Mouse (Mus musculus): Measurements from ENCODE around the gene Dbnl. TPM values are rescaled to one million over a fixed set of nuclear protein-coding genes. Genes with fewer than 3 reads are reported as not detected.

Gene Dbnl
- polyA plus RNA-seq, 1 experiment from 2014 or later = 123 TPM

- Histone ChIP-seq H3K4me3 (ENCODE audit: low read depth, low read length) (peak overlapping the region; percentile 87), H3K4me2 (ENCODE audit: low read depth, low read length) (peak overlapping the region; percentile 77), H3K27me3 (ENCODE audit: control insufficient read depth, insufficient read depth, low read length) (no peaks in the 10 kb centered on the region), H3K27ac (ENCODE audit: low read depth, low read length) (peak overlapping the region; percentile 76), H3K9me3 (ENCODE audit: control insufficient read depth, low read length) (no peaks in the 10 kb centered on the region), H3K36me3 (ENCODE audit: control insufficient read depth, insufficient read depth, low read length) (peaks cover 8% of the 10 kb centered on the region), H3K4me1 (ENCODE audit: control insufficient read depth, insufficient read depth, low read length) (peaks cover 14% of the 10 kb centered on the region), H3K9ac (replicated peaks; ENCODE audit: low read depth, low read length) (peak overlapping the region; percentile 90)
- 77% methylated on average over 6 of the region's 6 CpGs for WGBS
- no peak for ATAC-seq (ENCODE audit: low read depth)
These were observed 924 bp downstream of the Dbnl start for GRCm38 (mm10) chr11:5789071-5789753.

- H3K27me3 ChIP-seq (ENCODE audit: control insufficient read depth, insufficient read depth, low read length) = no peaks in the 10 kb centered on the region
- no peak overlapping the region for H3K9ac ChIP-seq (replicated peaks; ENCODE audit: low read depth, low read length)
- H3K4me3 ChIP-seq (ENCODE audit: low read depth, low read length) = no peak overlapping the region
- ATAC-seq (ENCODE audit: low read depth) = no peak
- H3K4me1 ChIP-seq (ENCODE audit: control insufficient read depth, insufficient read depth, low read length) = peaks cover 14% of the 10 kb centered on the region
- H3K4me2 ChIP-seq (ENCODE audit: low read depth, low read length) = peak overlapping the region; percentile 77
- no peak overlapping the region for H3K27ac ChIP-seq (ENCODE audit: low read depth, low read length)
- 91% methylated on average over 3 of the region's 3 CpGs for WGBS
- H3K36me3 ChIP-seq (ENCODE audit: control insufficient read depth, insufficient read depth, low read length) = peaks cover 8% of the 10 kb centered on the region
- no peaks in the 10 kb centered on the region for H3K9me3 ChIP-seq (ENCODE audit: control insufficient read depth, low read length)
These were observed 1.6 kb downstream of the Dbnl start for GRCm38 (mm10) chr11:5789754-5790333.

GRCm38 (mm10) chr11:5790431-5790830 is 2.1 kb downstream of the Dbnl start:
- no peak for ATAC-seq (ENCODE audit: low read depth)
- Histone ChIP-seq H3K9me3 (ENCODE audit: control insufficient read depth, low read length) (no peaks in the 10 kb centered on the region), H3K4me3 (ENCODE audit: low read depth, low read length) (no peak overlapping the region), H3K9ac (replicated peaks; ENCODE audit: low read depth, low read length) (no peak overlapping the region), H3K27ac (ENCODE audit: low read depth, low read length) (no peak overlapping the region), H3K27me3 (ENCODE audit: control insufficient read depth, insufficient read depth, low read length) (no peaks in the 10 kb centered on the region), H3K4me1 (ENCODE audit: control insufficient read depth, insufficient read depth, low read length) (peaks cover 14% of the 10 kb centered on the region), H3K36me3 (ENCODE audit: control insufficient read depth, insufficient read depth, low read length) (peaks cover 14% of the 10 kb centered on the region), H3K4me2 (ENCODE audit: low read depth, low read length) (no peak overlapping the region)
- WGBS = 96% methylated on average over 1 of the region's 1 CpGs

- 90% methylated on average over 9 of the region's 9 CpGs for WGBS
- Histone ChIP-seq H3K4me1 (ENCODE audit: control insufficient read depth, insufficient read depth, low read length) (no peaks in the 10 kb centered on the region), H3K4me3 (ENCODE audit: low read depth, low read length) (no peak overlapping the region), H3K27ac (ENCODE audit: low read depth, low read length) (no peak overlapping the region), H3K9me3 (ENCODE audit: control insufficient read depth, low read length) (no peaks in the 10 kb centered on the region), H3K4me2 (ENCODE audit: low read depth, low read length) (no peak overlapping the region), H3K9ac (replicated peaks; ENCODE audit: low read depth, low read length) (no peak overlapping the region), H3K36me3 (ENCODE audit: control insufficient read depth, insufficient read depth, low read length) (peaks cover 49% of the 10 kb centered on the region), H3K27me3 (ENCODE audit: control insufficient read depth, insufficient read depth, low read length) (no peaks in the 10 kb centered on the region)
- no peak for ATAC-seq (ENCODE audit: low read depth)
These were observed 7.0 kb downstream of the Dbnl start for GRCm38 (mm10) chr11:5795290-5795689.

GRCm38 (mm10) chr11:5795706-5796105 is 7.4 kb downstream of the Dbnl start:
- Histone ChIP-seq H3K27ac (ENCODE audit: low read depth, low read length) (no peak overlapping the region), H3K4me2 (ENCODE audit: low read depth, low read length) (no peak overlapping the region), H3K4me1 (ENCODE audit: control insufficient read depth, insufficient read depth, low read length) (no peaks in the 10 kb centered on the region), H3K36me3 (ENCODE audit: control insufficient read depth, insufficient read depth, low read length) (peaks cover 49% of the 10 kb centered on the region), H3K9me3 (ENCODE audit: control insufficient read depth, low read length) (no peaks in the 10 kb centered on the region), H3K4me3 (ENCODE audit: low read depth, low read length) (no peak overlapping the region), H3K27me3 (ENCODE audit: control insufficient read depth, insufficient read depth, low read length) (no peaks in the 10 kb centered on the region), H3K9ac (replicated peaks; ENCODE audit: low read depth, low read length) (no peak overlapping the region)
- WGBS = 93% methylated on average over 7 of the region's 7 CpGs
- ATAC-seq (ENCODE audit: low read depth) = no peak

GRCm38 (mm10) chr11:5796939-5797338 is 8.7 kb downstream of the Dbnl start:
- H3K4me3 ChIP-seq (ENCODE audit: low read depth, low read length) = no peak overlapping the region
- H3K4me1 ChIP-seq (ENCODE audit: control insufficient read depth, insufficient read depth, low read length) = no peaks in the 10 kb centered on the region
- no peak overlapping the region for H3K27ac ChIP-seq (ENCODE audit: low read depth, low read length)
- WGBS = 87% methylated on average over 15 of the region's 15 CpGs
- H3K36me3 ChIP-seq (ENCODE audit: control insufficient read depth, insufficient read depth, low read length) = peaks cover 56% of the 10 kb centered on the region
- no peaks in the 10 kb centered on the region for H3K9me3 ChIP-seq (ENCODE audit: control insufficient read depth, low read length)
- no peak for ATAC-seq (ENCODE audit: low read depth)
- no peaks in the 10 kb centered on the region for H3K27me3 ChIP-seq (ENCODE audit: control insufficient read depth, insufficient read depth, low read length)
- H3K9ac ChIP-seq (replicated peaks; ENCODE audit: low read depth, low read length) = no peak overlapping the region
- no peak overlapping the region for H3K4me2 ChIP-seq (ENCODE audit: low read depth, low read length)

- no peaks in the 10 kb centered on the region for H3K27me3 ChIP-seq (ENCODE audit: control insufficient read depth, insufficient read depth, low read length)
- no peaks in the 10 kb centered on the region for H3K4me1 ChIP-seq (ENCODE audit: control insufficient read depth, insufficient read depth, low read length)
- no peaks in the 10 kb centered on the region for H3K9me3 ChIP-seq (ENCODE audit: control insufficient read depth, low read length)
- no peak overlapping the region for H3K4me3 ChIP-seq (ENCODE audit: low read depth, low read length)
- no peak for ATAC-seq (ENCODE audit: low read depth)
- no peak overlapping the region for H3K4me2 ChIP-seq (ENCODE audit: low read depth, low read length)
- WGBS = 86% methylated on average over 11 of the region's 11 CpGs
- H3K36me3 ChIP-seq (ENCODE audit: control insufficient read depth, insufficient read depth, low read length) = peaks cover 56% of the 10 kb centered on the region
- H3K9ac ChIP-seq (replicated peaks; ENCODE audit: low read depth, low read length) = no peak overlapping the region
- H3K27ac ChIP-seq (ENCODE audit: low read depth, low read length) = no peak overlapping the region
These were observed 9.1 kb downstream of the Dbnl start for GRCm38 (mm10) chr11:5797371-5797770.

- WGBS = 95% methylated on average over 5 of the region's 5 CpGs
- ATAC-seq (ENCODE audit: low read depth) = no peak
- H3K36me3 ChIP-seq (ENCODE audit: control insufficient read depth, insufficient read depth, low read length) = peaks cover 51% of the 10 kb centered on the region
These were observed 9.6 kb downstream of the Dbnl start for GRCm38 (mm10) chr11:5797928-5798327.

GRCm38 (mm10) chr11:5799621-5800490 is 11.6 kb downstream of the Dbnl start:
- H3K36me3 ChIP-seq (ENCODE audit: control insufficient read depth, insufficient read depth, low read length) = peaks cover 48% of the 10 kb centered on the region
- no peaks in the 10 kb centered on the region for H3K9me3 ChIP-seq (ENCODE audit: control insufficient read depth, low read length)
- H3K27me3 ChIP-seq (ENCODE audit: control insufficient read depth, insufficient read depth, low read length) = no peaks in the 10 kb centered on the region
- no peak overlapping the region for H3K4me2 ChIP-seq (ENCODE audit: low read depth, low read length)
- ATAC-seq (ENCODE audit: low read depth) = no peak
- H3K4me1 ChIP-seq (ENCODE audit: control insufficient read depth, insufficient read depth, low read length) = 0 out of 2 replicates have a peak, but pooled peaks cover 3% of the 10 kb centered on the region
- no peak overlapping the region for H3K9ac ChIP-seq (replicated peaks; ENCODE audit: low read depth, low read length)
- no peak overlapping the region for H3K27ac ChIP-seq (ENCODE audit: low read depth, low read length)
- WGBS = 91% methylated on average over 17 of the region's 17 CpGs
- no peak overlapping the region for H3K4me3 ChIP-seq (ENCODE audit: low read depth, low read length)

More at GRCm38 (mm10) chr11:5797928-5798327, 9.6 kb downstream of the Dbnl start:
- Histone ChIP-seq H3K9ac (replicated peaks; ENCODE audit: low read depth, low read length) (no peak overlapping the region), H3K4me1 (ENCODE audit: control insufficient read depth, insufficient read depth, low read length) (no peaks in the 10 kb centered on the region), H3K27ac (ENCODE audit: low read depth, low read length) (no peak overlapping the region), H3K27me3 (ENCODE audit: control insufficient read depth, insufficient read depth, low read length) (no peaks in the 10 kb centered on the region), H3K4me3 (ENCODE audit: low read depth, low read length) (no peak overlapping the region), H3K4me2 (ENCODE audit: low read depth, low read length) (no peak overlapping the region), H3K9me3 (ENCODE audit: control insufficient read depth, low read length) (no peaks in the 10 kb centered on the region)

All from neural tube, embryonic 14.5 days (tissue).